Mouse (Mus musculus) mesoderm, embryonic 11.5 days (tissue): ENCODE results near the gene Egln1.

Experiments
- DNase-seq: peaks from one replicate; pipeline ENCODE4 v3.0.0-alpha.2; 2012; ENCODE audit warnings: low read depth, low spot score

Egln1 gene

GRCm38 (mm10) chr8:124860188-124860587, 88.9 kb downstream of the Egln1 start:
- DNase-seq = no peak

GRCm38 (mm10) chr8:124859466-124859865, 89.7 kb downstream of the Egln1 start:
- no peak for DNase-seq
